Mouse (Mus musculus): ENCODE results near the gene Kcp.

DNA sequence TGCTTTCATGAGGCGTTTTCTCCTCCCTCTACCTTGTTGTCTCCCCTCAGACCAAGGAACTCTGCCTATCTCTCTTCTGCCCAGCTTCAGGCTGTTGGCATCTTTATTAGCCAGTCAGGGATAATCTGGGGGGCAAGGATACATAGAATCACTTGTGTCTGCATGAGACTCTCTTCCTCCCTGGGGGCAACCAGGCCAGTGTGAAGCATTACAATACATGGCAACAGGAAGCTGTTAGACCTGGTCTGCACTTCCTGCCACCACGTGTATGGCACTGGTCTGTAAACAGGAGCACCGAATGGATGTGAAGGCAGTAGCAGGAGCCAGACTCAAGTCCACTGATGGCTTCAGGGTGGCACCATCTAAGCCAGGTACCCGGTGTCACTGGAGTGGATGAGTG is 22.3 kb upstream of the Kcp start:
- no peak for TF ChIP-seq POLR2A (IDR thresholded peaks at IDR 0.05; ENCODE audit: borderline replicate concordance, insufficient read depth, low read length)
- TF ChIP-seq CTCF (IDR thresholded peaks at IDR 0.05; ENCODE audit: borderline replicate concordance, insufficient read depth, low read depth, low read length), result no peak
